Mouse (Mus musculus) heart, adult 2 months (tissue): ENCODE measurements at regions not wholly inside any gene's neighbourhood (a gene's known extent, or its start where the extent isn't known, plus 50 kb on each side); places are given as distances from the start of the nearest gene placed in this dataset.

Source experiments
- DNase-seq, 2 experiments: peaks; one replicate each; pipeline ENCODE4 v3.0.0; 2021
- H3K27ac ChIP-seq: fragments of 200-600 bp; 2 replicates; pipeline ENCODE4 v1.8.1; 2022
- H3K27me3 ChIP-seq: fragments of 200-500 bp; 2 replicates; pipeline ENCODE4 v1.6.1; 2012; ENCODE audit warnings: mild to moderate bottlenecking, low read length, inconsistent platforms, mixed read lengths; ENCODE audit not compliant: control insufficient read depth, insufficient read depth
- H3K36me3 ChIP-seq: fragments of 200-500 bp; 2 replicates; pipeline ENCODE4 v1.6.1; 2012; ENCODE audit warnings: low read length, inconsistent platforms; ENCODE audit not compliant: control insufficient read depth, insufficient read depth
- H3K4me1 ChIP-seq: fragments of 200-500 bp; 2 replicates; pipeline ENCODE4 v1.6.1; 2011; ENCODE audit warnings: low read length; ENCODE audit not compliant: control insufficient read depth, insufficient read depth
- H3K4me3 ChIP-seq: fragments of 200-600 bp; 2 replicates; pipeline ENCODE4 v1.8.1; 2022
- H3K79me2 ChIP-seq: fragments of 200-500 bp; replicated peaks from 2 replicates; pipeline ENCODE4 v1.6.1; 2012; ENCODE audit warnings: mild to moderate bottlenecking, inconsistent platforms, low read length, moderate library complexity, mixed read lengths; ENCODE audit not compliant: control insufficient read depth, insufficient read depth
- H3K9ac ChIP-seq: fragments of 200-500 bp; 2 replicates; pipeline ENCODE4 v1.6.1; 2012; ENCODE audit warnings: low read depth, mild to moderate bottlenecking, control low read depth, inconsistent platforms, low read length, mixed read lengths
- CTCF ChIP-seq: fragments of 200-600 bp; IDR thresholded peaks from 2 replicates; pipeline ENCODE4 v1.8.1; 2022; ENCODE audit warnings: antibody characterized with exemption, mild to moderate bottlenecking, moderate library complexity
- EP300 ChIP-seq: fragments of 200-500 bp; IDR thresholded peaks from 2 replicates; pipeline ENCODE4 v1.6.1; 2011; ENCODE audit warnings: low read depth, low read length, control low read depth; ENCODE audit not compliant: insufficient read depth
- POLR2A ChIP-seq: fragments of 200-500 bp; IDR thresholded peaks from 2 replicates; pipeline ENCODE4 v1.6.1; 2011; ENCODE audit warnings: mild to moderate bottlenecking, low read depth, low read length, control low read depth; ENCODE audit not compliant: insufficient read depth
- WGBS: fragments of 180-500 bp; shearing (Covaris S2); methylation state at CpG from one replicate; pipeline ENCODE4 v1.1.7; 2018; 5-methylcytosine and 5-hydroxymethylcytosine counted together
- intact Hi-C: fragments of 180-260 bp; cut with DNase I; formaldehyde crosslinking; loops from one replicate; pipeline ENCODE4 v1.15.1; 2025

GRCm38 (mm10) chr16:74857752-74858151, 446.1 kb upstream of the Robo2 start:
- no peaks in the 10 kb centered on the region for H3K4me1 ChIP-seq
- no peaks in the 10 kb centered on the region for H3K27me3 ChIP-seq
- intact Hi-C loops, result no loop called here
- no peaks in the 10 kb centered on the region for H3K79me2 ChIP-seq
- no peak overlapping the region for H3K27ac ChIP-seq
- no peaks in the 10 kb centered on the region for H3K36me3 ChIP-seq
- no peak overlapping the region for H3K4me3 ChIP-seq
- TF ChIP-seq EP300, result no peak
- TF ChIP-seq POLR2A, result no peak
- TF ChIP-seq CTCF, result peak; percentile 68
- no peak for DNase-seq
- WGBS, result 19% methylated on average over 2 of the region's 2 CpGs
- H3K9ac ChIP-seq, result no peak overlapping the region

DNA sequence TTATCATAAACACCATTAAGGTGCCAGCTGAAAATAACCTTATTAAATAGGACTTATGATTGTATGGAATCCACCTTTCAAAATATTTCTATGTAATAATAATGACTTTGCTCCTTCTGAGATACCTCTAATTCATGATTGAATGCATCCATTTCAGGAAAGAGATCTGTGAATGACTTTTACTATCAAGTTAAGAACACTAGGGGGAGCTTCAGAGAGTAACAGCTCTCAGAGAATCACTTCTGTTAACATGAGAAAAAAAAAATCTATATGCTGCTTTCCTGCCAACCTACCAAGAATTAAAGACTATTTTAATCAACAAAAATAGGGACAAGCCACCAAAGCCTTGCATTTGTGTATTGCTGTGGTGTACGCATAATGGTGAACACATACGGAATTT, 428.4 kb upstream of the Robo2 start:
- intact Hi-C loops, result no loop called here
- no peak for DNase-seq
- Histone ChIP-seq H3K4me3 (no peak overlapping the region), H3K79me2 (no peaks in the 10 kb centered on the region), H3K4me1 (no peaks in the 10 kb centered on the region), H3K27ac (no peak overlapping the region), H3K9ac (no peak overlapping the region), H3K36me3 (no peaks in the 10 kb centered on the region), H3K27me3 (no peaks in the 10 kb centered on the region)
- TF ChIP-seq CTCF, result peak; percentile 23
- no peak for TF ChIP-seq EP300
- TF ChIP-seq POLR2A, result no peak
- 89% methylated on average over 2 of the region's 2 CpGs for WGBS

GRCm38 (mm10) chr16:74814386-74814785, 402.8 kb upstream of the Robo2 start:
- WGBS, result 72% methylated on average over 3 of the region's 3 CpGs
- intact Hi-C loops, result no loop called here
- H3K4me1 ChIP-seq, result no peaks in the 10 kb centered on the region

DNA sequence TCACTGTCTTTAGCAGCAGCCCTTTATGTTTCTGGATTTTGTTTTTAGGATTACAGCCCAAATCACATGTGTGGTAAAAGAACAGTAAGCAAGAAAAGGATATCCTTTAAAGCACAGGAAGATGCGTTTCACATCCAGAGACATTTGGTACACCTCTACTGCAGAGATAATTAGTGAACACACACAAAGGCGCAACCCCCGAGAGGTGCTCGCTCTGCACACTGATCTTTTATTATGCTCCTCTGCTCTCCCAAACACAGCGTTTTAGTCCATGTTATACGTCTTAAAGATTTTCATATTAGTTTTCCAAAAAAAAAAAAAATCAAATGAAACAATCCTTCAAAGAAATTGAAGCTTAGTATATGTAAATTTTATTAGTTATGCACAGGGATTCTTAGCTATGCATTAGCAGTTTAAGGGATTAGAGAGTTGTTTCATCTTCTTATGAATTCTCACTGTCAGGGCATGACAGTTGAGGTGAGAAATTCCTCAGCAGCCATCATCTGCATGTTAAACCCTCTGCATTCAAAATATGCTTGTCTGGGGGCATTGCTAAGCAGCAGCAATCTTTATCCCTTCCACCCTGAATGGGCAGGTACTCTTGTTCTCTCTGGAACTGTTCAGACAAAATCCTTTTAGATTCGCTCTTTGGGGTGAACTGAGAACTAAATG, 397.7 kb upstream of the Robo2 start:
- intact Hi-C loops, result no loop called here

More at GRCm38 (mm10) chr16:74814386-74814785, 402.8 kb upstream of the Robo2 start:
- Histone ChIP-seq H3K27me3 (no peaks in the 10 kb centered on the region), H3K9ac (no peak overlapping the region), H3K4me3 (no peak overlapping the region), H3K36me3 (no peaks in the 10 kb centered on the region), H3K79me2 (no peaks in the 10 kb centered on the region), H3K27ac (no peak overlapping the region)
- TF ChIP-seq EP300, result no peak
- no peak for TF ChIP-seq POLR2A
- TF ChIP-seq CTCF, result no peak
- DNase-seq, result no peak

DNA sequence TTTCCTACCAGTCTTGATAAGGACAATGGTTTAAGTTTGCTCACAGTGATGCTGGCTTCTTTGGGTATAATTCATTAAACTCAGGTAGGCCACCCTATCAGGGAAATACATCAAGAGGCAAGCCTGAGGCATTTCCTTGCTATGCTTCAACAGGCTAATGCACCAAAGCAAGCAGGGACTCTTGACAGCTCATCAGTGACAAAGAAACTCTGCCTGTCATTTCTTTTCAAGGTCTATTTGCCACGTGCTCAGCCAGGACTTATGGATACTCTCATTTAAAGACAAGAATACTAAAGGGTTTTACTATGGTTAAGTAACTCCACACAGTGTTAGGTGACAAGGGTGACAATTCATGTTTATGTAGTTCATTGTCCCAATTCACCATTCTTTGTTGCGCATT, 395.1 kb upstream of the Robo2 start:
- no peak overlapping the region for H3K27ac ChIP-seq
- H3K4me1 ChIP-seq, result no peaks in the 10 kb centered on the region
- no peak overlapping the region for H3K9ac ChIP-seq
- TF ChIP-seq POLR2A, result no peak
- TF ChIP-seq EP300, result no peak
- TF ChIP-seq CTCF, result no peak
- no peaks in the 10 kb centered on the region for H3K79me2 ChIP-seq
- no peak for DNase-seq
- intact Hi-C loops, result no loop called here
- no peaks in the 10 kb centered on the region for H3K36me3 ChIP-seq
- 68% methylated on average over 2 of the region's 2 CpGs for WGBS
- H3K27me3 ChIP-seq, result no peaks in the 10 kb centered on the region
- no peak overlapping the region for H3K4me3 ChIP-seq

More for the DNA sequence above, 397.7 kb upstream of the Robo2 start:
- H3K79me2 ChIP-seq, result no peaks in the 10 kb centered on the region
- H3K27me3 ChIP-seq, result no peaks in the 10 kb centered on the region
- H3K27ac ChIP-seq, result no peak overlapping the region
- TF ChIP-seq EP300 (no peak), POLR2A (no peak), CTCF (no peak)
- no peaks in the 10 kb centered on the region for H3K36me3 ChIP-seq
- DNase-seq, result no peak
- H3K4me3 ChIP-seq, result no peak overlapping the region
- H3K9ac ChIP-seq, result no peak overlapping the region
- H3K4me1 ChIP-seq, result no peaks in the 10 kb centered on the region
- 49% methylated on average over 7 of the region's 7 CpGs for WGBS

GRCm38 (mm10) chr16:74801296-74801695, 389.7 kb upstream of the Robo2 start:
- H3K27me3 ChIP-seq, result no peaks in the 10 kb centered on the region
- intact Hi-C loops, result no loop called here
- no peaks in the 10 kb centered on the region for H3K79me2 ChIP-seq
- no peaks in the 10 kb centered on the region for H3K36me3 ChIP-seq
- no peak for DNase-seq
- no peak overlapping the region for H3K27ac ChIP-seq
- no peak overlapping the region for H3K4me3 ChIP-seq
- TF ChIP-seq EP300, result no peak
- no peak for TF ChIP-seq POLR2A
- TF ChIP-seq CTCF, result peak; percentile 58
- no peaks in the 10 kb centered on the region for H3K4me1 ChIP-seq
- no peak overlapping the region for H3K9ac ChIP-seq
- WGBS, result 9% methylated on average over 7 of the region's 7 CpGs
